Comparison of ENCODE assay signal across 11 mouse cellular contexts in the genomic region with DNA sequence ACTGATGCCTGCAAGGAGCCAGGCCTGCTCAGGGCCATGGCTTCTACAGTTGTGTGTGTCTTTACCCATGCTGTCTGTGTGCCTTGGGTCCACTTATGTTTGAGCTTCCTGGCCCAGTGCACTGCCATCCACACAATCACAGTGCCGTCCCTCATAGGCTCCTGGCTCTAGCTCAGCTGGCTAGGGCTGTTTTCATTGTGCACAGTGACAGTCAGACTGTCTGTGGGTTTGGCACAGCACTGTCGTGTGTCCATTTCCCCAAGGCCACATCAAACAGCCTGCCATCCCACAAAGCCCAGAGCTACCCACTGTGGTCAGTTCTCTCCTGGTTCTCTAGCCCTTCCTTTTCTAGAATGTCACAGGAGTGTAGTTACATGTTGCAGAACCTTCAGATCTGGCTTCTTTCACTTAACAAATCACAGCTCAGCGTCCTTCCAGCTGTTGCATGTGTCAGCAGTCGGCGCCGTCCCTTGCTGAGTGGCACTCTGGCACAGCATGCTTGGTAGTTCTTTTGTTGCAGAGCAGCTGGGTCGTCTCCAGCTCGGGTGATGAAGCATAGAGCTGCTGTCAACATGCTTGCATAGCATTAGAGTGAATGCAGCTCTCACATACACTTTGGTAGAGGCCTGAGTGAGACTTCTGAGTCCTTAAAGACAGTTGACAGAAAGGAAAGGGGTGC. TPM values are rescaled to one million over a fixed set of nuclear protein-coding genes. Genes with fewer than 3 reads are reported as not detected.
DNase-seq lines count a peak whose midpoint lies in the region; ATAC-seq lines count a peak whose summit lies in the region.
"Had no signal": no experiment of that assay in that cellular context is flagged by ENCODE, and none has a peak within 500 bp of the region (broad histone marks: within the 10 kb centered on the region; RNA-seq: fewer than 3 reads in every experiment).

No protein-coding gene starts in this region.

- no peaks in the 10 kb centered on the region for H3K9me3 ChIP-seq in heart, embryonic 12.5 days (replicated peaks)
- no peaks in the 10 kb centered on the region for H3K9me3 ChIP-seq in embryonic facial prominence, embryonic 14.5 days (ENCODE audit: control insufficient read depth, low read length)
- H3K9me3 ChIP-seq: liver, embryonic 13.5 days had no signal

- intact Hi-C loops in left cerebral cortex, postnatal 14 days (cut with DNase I) = no loop called here

- no peak overlapping the region for H3K27ac ChIP-seq in heart, embryonic 12.5 days (ENCODE audit: poor library complexity, severe bottlenecking)
- H3K27ac ChIP-seq in embryonic facial prominence, embryonic 14.5 days (replicated peaks; ENCODE audit: low read depth, low read length) = no peak overlapping the region
- H3K27ac ChIP-seq: liver, embryonic 13.5 days had no signal

- WGBS in heart, embryonic 12.5 days = 32% methylated on average over 8 of the region's 8 CpGs
- WGBS in embryonic facial prominence, embryonic 14.5 days = 61% methylated on average over 8 of the region's 8 CpGs

- peak; percentile 48; the same call in 1 of the 2 replicates for ATAC-seq in heart, embryonic 12.5 days (ENCODE audit: insufficient number of reproducible peaks, low FRiP score)
- peak; percentile 44; the same call in 1 of the 2 replicates for ATAC-seq in embryonic facial prominence, embryonic 14.5 days (ENCODE audit: low read depth)

- no peaks in the 10 kb centered on the region for H3K36me3 ChIP-seq in heart, embryonic 12.5 days
- 0 out of 2 replicates have a peak, but pooled peaks cover 4% of the 10 kb centered on the region for H3K36me3 ChIP-seq in embryonic facial prominence, embryonic 14.5 days (ENCODE audit: control insufficient read depth, insufficient read depth, low read length)
- H3K36me3 ChIP-seq: liver, embryonic 13.5 days had no signal

- H3K4me2 ChIP-seq in heart, embryonic 12.5 days = no peak overlapping the region
- H3K4me2 ChIP-seq in embryonic facial prominence, embryonic 14.5 days (ENCODE audit: low read depth, low read length) = no peak overlapping the region
- H3K4me2 ChIP-seq: liver, embryonic 13.5 days had no signal

- DNase-seq in heart, adult 8-10 months (ENCODE audit: low spot score) = no peak
- peak; percentile 14 to 19 for DNase-seq in left cerebral cortex, postnatal 14 days (ENCODE audit: low spot score in 2 of 2)
- no peak for DNase-seq in left cerebral cortex, adult 11 months (ENCODE audit: low spot score)
- peak; percentile 50 for DNase-seq in NIH3T3 (ENCODE audit: low read depth)
- peak; percentile 72 for DNase-seq in embryonic facial prominence, embryonic 14.5 days (ENCODE audit: low spot score)
- DNase-seq in cerebellum, postnatal 36 days = no peak
- no peak for DNase-seq in thymus, postnatal 4 days
- DNase-seq: gastrocnemius, postnatal 36 days; liver, embryonic 13.5 days; thymus, postnatal 14 days had no signal

- H3K27me3 ChIP-seq in heart, embryonic 12.5 days (replicated peaks) = peaks cover 28% of the 10 kb centered on the region
- H3K27me3 ChIP-seq in embryonic facial prominence, embryonic 14.5 days (replicated peaks; ENCODE audit: control insufficient read depth, insufficient read depth, low read length) = no peaks in the 10 kb centered on the region
- H3K27me3 ChIP-seq: liver, embryonic 13.5 days had no signal

- H3K4me1 ChIP-seq in heart, embryonic 12.5 days (replicated peaks) = peaks cover 13% of the 10 kb centered on the region
- H3K4me1 ChIP-seq in embryonic facial prominence, embryonic 14.5 days (ENCODE audit: control insufficient read depth, insufficient read depth, low read length) = no peaks in the 10 kb centered on the region
- H3K4me1 ChIP-seq: liver, embryonic 13.5 days had no signal

- H3K9ac ChIP-seq in heart, embryonic 12.5 days = no peak overlapping the region; the same call in 1 of the 2 replicates
- peak overlapping the region; percentile 8; the same call in 1 of the 2 replicates for H3K9ac ChIP-seq in embryonic facial prominence, embryonic 14.5 days (ENCODE audit: low read depth, low read length)
- H3K9ac ChIP-seq: liver, embryonic 13.5 days had no signal

- no peak overlapping the region for H3K4me3 ChIP-seq in heart, embryonic 12.5 days
- no peak overlapping the region for H3K4me3 ChIP-seq in embryonic facial prominence, embryonic 14.5 days (ENCODE audit: low read depth, low read length)
- H3K4me3 ChIP-seq: liver, embryonic 13.5 days had no signal

RNA-seq across cellular contexts. Expression of a gene that starts 44.6 kb away (rescaled TPM):
- 1.1 TPM in 2 replicates for polyA plus RNA-seq in heart, embryonic 12.5 days (2016; fragmentation: Nextera tagmentation; extraction: Ambion mirVana)
- total RNA-seq in heart, adult 8-10 months (2022) = 1 to 10 TPM; 3.5 to 4.8 (median 4.0) TPM
- total RNA-seq in left cerebral cortex, postnatal 14 days (2021) = 1 to 10 TPM; 6.7 to 8.8 TPM
- 3.2 and 3.8 TPM in 2 replicates for polyA plus RNA-seq in embryonic facial prominence, embryonic 14.5 days (2014; fragmentation: Nextera tagmentation; extraction: Ambion mirVana)

RNA-seq across cellular contexts. Expression of a gene that starts 44.8 kb away (rescaled TPM):
- 7.8 and 8.0 TPM in 2 replicates for polyA plus RNA-seq in heart, embryonic 12.5 days (2016; fragmentation: Nextera tagmentation; extraction: Ambion mirVana)
- total RNA-seq in heart, adult 8-10 months (2022) = 1 to 10 TPM; 4.8 to 7.4 (median 5.5) TPM
- 1 to 10 TPM; 5.4 to 6.3 TPM for total RNA-seq in left cerebral cortex, postnatal 14 days (2021)
- polyA plus RNA-seq in embryonic facial prominence, embryonic 14.5 days (2014; fragmentation: Nextera tagmentation; extraction: Ambion mirVana) = 16.5 and 17.8 TPM in 2 replicates

RNA-seq across cellular contexts. Expression of a gene that starts 47.2 kb away (rescaled TPM):
- polyA plus RNA-seq in heart, embryonic 12.5 days (2016; fragmentation: Nextera tagmentation; extraction: Ambion mirVana) = 0.13 and 0.67 TPM in 2 replicates
- 1 to 10 TPM; 1.0 to 2.0 (median 1.1) TPM for total RNA-seq in heart, adult 8-10 months (2022)
- total RNA-seq in left cerebral cortex, postnatal 14 days (2021) = 1 to 10 TPM; 2.0 to 2.2 TPM
- 10.5 and 12.4 TPM in 2 replicates for polyA plus RNA-seq in embryonic facial prominence, embryonic 14.5 days (2014; fragmentation: Nextera tagmentation; extraction: Ambion mirVana)

Comparison
In these comparisons a context has a peak if more than half of its experiments do, and no peak if none do; other contexts are left out.
1. DNase-seq: peak in left cerebral cortex, postnatal 14 days (2 of 2), NIH3T3 (single experiment) and embryonic facial prominence, embryonic 14.5 days (single experiment); none in heart, adult 8-10 months (single experiment), left cerebral cortex, adult 11 months (single experiment), cerebellum, postnatal 36 days (0 of 2) and thymus, postnatal 4 days (single experiment).